Mouse (Mus musculus) MN1 (cell line): ENCODE results near the gene Clic4.

Source experiments
- DNase-seq: peaks from one replicate; pipeline ENCODE4 v3.0.0-alpha.2; 2016; ENCODE audit warnings: low spot score

Clic4 gene

GRCm38 (mm10) chr4:135257881-135258476, 14.6 kb downstream of the Clic4 start:
- DNase-seq, result no peak

- DNase-seq, result no peak
Measured at GRCm38 (mm10) chr4:135256536-135257450, 15.8 kb downstream of the Clic4 start.

- DNase-seq, result no peak
Measured at GRCm38 (mm10) chr4:135254770-135255169, 17.8 kb downstream of the Clic4 start.

GRCm38 (mm10) chr4:135254321-135254720, 18.3 kb downstream of the Clic4 start:
- DNase-seq, result no peak

GRCm38 (mm10) chr4:135253239-135254039, 19.2 kb downstream of the Clic4 start:
- DNase-seq, result no peak

- no peak for DNase-seq
Measured at GRCm38 (mm10) chr4:135251801-135252200, 20.8 kb downstream of the Clic4 start.

GRCm38 (mm10) chr4:135248250-135249018, 24.2 kb downstream of the Clic4 start:
- DNase-seq, result no peak

- no peak for DNase-seq
Measured at GRCm38 (mm10) chr4:135246866-135247756, 25.5 kb downstream of the Clic4 start.

- no peak for DNase-seq
Measured at GRCm38 (mm10) chr4:135246444-135246843, 26.2 kb downstream of the Clic4 start.

- no peak for DNase-seq
Measured at GRCm38 (mm10) chr4:135245841-135246240, 26.8 kb downstream of the Clic4 start.

- DNase-seq, result no peak
Measured at GRCm38 (mm10) chr4:135244335-135244734, 28.3 kb downstream of the Clic4 start.

- DNase-seq, result no peak
Measured at GRCm38 (mm10) chr4:135242913-135243541, 29.6 kb downstream of the Clic4 start.

- no peak for DNase-seq
Measured at GRCm38 (mm10) chr4:135242383-135242782, 30.2 kb downstream of the Clic4 start.

- no peak for DNase-seq
Measured at GRCm38 (mm10) chr4:135241669-135242068, 30.9 kb downstream of the Clic4 start.

- no peak for DNase-seq
Measured at GRCm38 (mm10) chr4:135241106-135241505, 31.5 kb downstream of the Clic4 start.

- DNase-seq, result no peak
Measured at GRCm38 (mm10) chr4:135240329-135240728, 32.3 kb downstream of the Clic4 start.

- DNase-seq, result no peak
Measured at GRCm38 (mm10) chr4:135238706-135239510, 33.7 kb downstream of the Clic4 start.

- no peak for DNase-seq
Measured at GRCm38 (mm10) chr4:135236658-135237057, 36.0 kb downstream of the Clic4 start.

GRCm38 (mm10) chr4:135235546-135235945, 37.1 kb downstream of the Clic4 start:
- DNase-seq, result no peak
